Mouse (Mus musculus) limb, embryonic 10.5 days (tissue): ENCODE results near the gene March6. TPM values are rescaled to one million over a fixed set of nuclear protein-coding genes. Genes with fewer than 3 reads are reported as not detected.

ENCODE experiments used
- DNase-seq: peaks from one replicate; pipeline ENCODE4 v3.0.0-alpha.2; 2017; ENCODE audit warnings: low spot score
- H3K27ac ChIP-seq: fragments of 300-500 bp; sonication (generic); 2 replicates; pipeline ENCODE4 v1.5.1; 2016; ENCODE audit warnings: mild to moderate bottlenecking
- H3K27me3 ChIP-seq: fragments of 300-500 bp; sonication (generic); 2 replicates; pipeline ENCODE4 v1.6.1; 2016; ENCODE audit warnings: low read depth, mild to moderate bottlenecking; ENCODE audit not compliant: poor library complexity, severe bottlenecking
- H3K36me3 ChIP-seq: fragments of 300-500 bp; sonication (generic); 2 replicates; pipeline ENCODE4 v1.6.1; 2016; ENCODE audit warnings: mild to moderate bottlenecking, moderate library complexity
- H3K4me1 ChIP-seq: fragments of 300-500 bp; sonication (generic); 2 replicates; pipeline ENCODE4 v1.6.1; 2016
- H3K4me3 ChIP-seq: fragments of 300-500 bp; sonication (generic); 2 replicates; pipeline ENCODE4 v1.5.1; 2016; ENCODE audit warnings: mild to moderate bottlenecking, moderate library complexity
- H3K9me3 ChIP-seq: fragments of 300-500 bp; sonication (generic); replicated peaks from 2 replicates; pipeline ENCODE4 v1.6.1; 2016; ENCODE audit warnings: mild to moderate bottlenecking
- WGBS: fragments of 180-500 bp; shearing (Covaris S2); methylation state at CpG from one replicate; pipeline ENCODE4 v1.1.7; 2016; 5-methylcytosine and 5-hydroxymethylcytosine counted together
- polyA plus RNA-seq: library from polyadenylated mRNA; unstranded; fragments of >200 nt; fragmentation: Nextera tagmentation; extraction: Ambion mirVana; gene quantifications from 2 replicates; pipeline ENCODE4 v1.2.1, GENCODE M21; 2016

The March6 gene
- polyA plus RNA-seq, 1 experiment from 2014 or later, result 36.2 TPM

DNA sequence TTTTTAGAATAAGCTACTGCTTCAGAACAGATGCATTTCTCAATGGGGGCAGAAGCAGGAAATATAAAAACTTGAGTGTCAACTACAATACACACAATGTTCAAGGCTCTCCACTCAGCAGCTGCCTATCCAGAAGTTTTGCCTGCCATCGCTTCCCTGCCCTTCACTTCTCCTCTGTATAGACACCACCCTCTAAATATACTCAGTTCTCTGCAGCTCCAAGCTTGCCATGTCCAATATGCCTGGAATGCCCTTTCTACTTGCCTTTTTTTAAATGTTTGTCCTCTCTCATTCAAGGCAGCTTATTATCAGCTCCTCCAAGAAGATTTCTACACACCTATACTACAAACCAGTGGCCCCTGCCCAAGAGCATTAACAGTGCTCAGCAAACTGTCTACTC lies 54.2 kb downstream of the March6 start:
- Histone ChIP-seq H3K4me1 (no peaks in the 10 kb centered on the region), H3K27me3 (no peaks in the 10 kb centered on the region), H3K36me3 (peaks cover 85% of the 10 kb centered on the region), H3K4me3 (no peak overlapping the region), H3K27ac (no peak overlapping the region), H3K9me3 (no peaks in the 10 kb centered on the region)
- DNase-seq, result no peak
- WGBS, result 100% methylated on average over 1 of the region's 1 CpGs

DNA sequence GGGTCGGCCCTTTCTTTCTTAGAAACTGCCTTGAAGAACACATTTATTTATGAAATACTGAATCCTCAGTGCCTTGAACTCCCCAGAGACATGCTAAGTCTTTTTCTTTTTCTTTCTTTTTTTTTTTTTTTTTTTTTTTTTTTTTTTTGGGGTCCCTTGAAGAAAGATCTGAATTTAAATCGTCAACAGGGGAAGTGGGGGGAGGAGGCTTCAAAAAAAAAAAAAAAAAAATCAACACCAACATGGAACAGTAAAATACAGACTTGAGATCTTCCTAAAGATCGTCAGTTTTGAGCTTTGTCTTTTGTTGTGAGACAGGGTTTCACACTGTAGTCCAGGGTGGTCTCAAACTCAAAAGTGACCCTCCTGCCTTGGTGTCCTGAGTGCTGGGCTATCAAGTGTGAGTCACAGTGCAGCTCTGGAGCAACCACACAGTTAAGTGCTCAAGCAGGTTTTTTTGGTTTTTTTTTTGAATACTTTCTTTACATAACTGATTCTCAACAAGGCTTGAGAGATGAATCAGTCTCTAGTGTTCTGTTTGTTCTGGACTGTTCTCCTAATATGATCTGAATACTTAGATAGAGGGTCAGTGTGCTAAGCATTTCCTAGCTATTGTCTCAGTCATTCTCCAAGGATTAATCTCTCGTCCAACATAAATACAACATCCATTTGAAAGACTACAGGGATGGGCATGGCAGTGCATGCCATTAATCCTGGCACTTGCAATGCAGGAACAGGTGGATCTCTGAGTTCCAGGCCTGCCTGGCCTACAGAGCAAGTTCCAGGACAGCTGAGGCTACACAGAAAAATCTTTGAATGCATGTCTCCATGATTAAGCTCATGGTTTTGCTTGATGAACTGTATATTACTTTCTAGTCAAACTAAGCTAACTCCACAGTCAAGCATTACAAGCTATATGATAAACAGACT lies 57.9 kb downstream of the March6 start:
- Histone ChIP-seq H3K4me3 (no peak overlapping the region), H3K27ac (no peak overlapping the region), H3K36me3 (peaks cover 80% of the 10 kb centered on the region), H3K4me1 (no peaks in the 10 kb centered on the region), H3K9me3 (no peaks in the 10 kb centered on the region), H3K27me3 (no peaks in the 10 kb centered on the region)
- WGBS, result 84% methylated on average over 4 of the region's 4 CpGs
- no peak for DNase-seq

DNA sequence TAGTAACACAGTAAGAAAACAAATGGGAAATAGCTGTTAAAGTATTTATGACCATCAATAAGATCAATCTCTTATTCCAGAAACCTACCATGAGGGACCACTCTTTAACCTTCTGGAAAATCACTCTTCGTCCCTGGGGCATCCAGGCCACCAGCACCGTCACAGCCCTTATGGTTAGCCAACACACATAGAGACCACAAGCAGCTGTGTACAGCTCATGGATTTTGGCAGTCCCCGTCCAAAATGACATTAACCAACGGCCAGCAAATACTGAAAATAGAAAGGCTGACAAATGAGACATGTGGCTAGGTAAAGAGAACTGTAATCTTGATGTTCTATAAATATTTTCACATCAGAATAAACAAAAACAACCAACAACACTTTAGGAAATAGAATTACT lies 59.3 kb downstream of the March6 start:
- no peaks in the 10 kb centered on the region for H3K4me1 ChIP-seq
- no peaks in the 10 kb centered on the region for H3K9me3 ChIP-seq
- peaks cover 80% of the 10 kb centered on the region for H3K36me3 ChIP-seq
- 94% methylated on average over 4 of the region's 4 CpGs for WGBS
- DNase-seq, result no peak
- no peaks in the 10 kb centered on the region for H3K27me3 ChIP-seq
- H3K27ac ChIP-seq, result no peak overlapping the region
- H3K4me3 ChIP-seq, result no peak overlapping the region

DNA sequence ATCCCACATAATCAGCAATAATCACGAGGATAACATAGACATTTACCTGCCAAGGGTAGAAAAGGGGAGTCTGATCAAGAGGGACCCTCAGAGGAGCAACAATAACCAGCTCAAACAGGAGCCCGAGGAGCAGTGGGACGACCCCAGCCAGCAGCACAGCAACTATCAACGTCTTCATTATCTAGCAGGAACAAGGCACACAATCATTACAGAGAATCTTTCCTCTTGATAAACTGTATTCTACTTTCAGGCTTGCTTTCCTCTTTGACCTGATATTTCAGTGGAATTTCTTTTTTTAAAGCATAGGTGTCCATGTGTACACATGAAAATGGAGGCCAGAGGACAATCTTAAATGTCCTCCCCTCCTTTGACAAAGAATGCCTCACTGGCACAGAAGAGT lies 61.4 kb downstream of the March6 start:
- 93% methylated on average over 4 of the region's 4 CpGs for WGBS
- Histone ChIP-seq H3K4me3 (no peak overlapping the region), H3K4me1 (no peaks in the 10 kb centered on the region), H3K27ac (no peak overlapping the region), H3K36me3 (peaks cover 85% of the 10 kb centered on the region), H3K9me3 (no peaks in the 10 kb centered on the region), H3K27me3 (no peaks in the 10 kb centered on the region)
- no peak for DNase-seq

DNA sequence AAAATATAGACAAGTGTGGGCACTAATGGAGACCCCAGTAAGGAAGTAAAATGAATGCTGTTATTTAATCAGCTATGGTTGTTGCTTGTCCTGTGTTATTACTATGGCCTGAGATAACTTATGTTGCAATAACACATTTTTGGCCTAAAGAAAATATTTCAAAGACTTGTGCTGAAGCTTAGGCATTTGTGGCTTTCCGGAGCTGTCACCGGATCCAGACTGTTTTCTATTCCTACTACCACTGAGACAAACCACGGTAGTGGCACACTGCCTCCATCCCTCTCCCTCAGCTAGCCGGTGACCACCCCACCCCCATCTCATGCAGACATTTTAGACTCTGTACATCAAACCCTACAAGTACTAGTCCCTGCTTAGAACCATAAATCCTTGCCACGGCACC lies 62.0 kb downstream of the March6 start:
- H3K27me3 ChIP-seq, result no peaks in the 10 kb centered on the region
- H3K27ac ChIP-seq, result no peak overlapping the region
- DNase-seq, result no peak
- H3K4me3 ChIP-seq, result no peak overlapping the region
- WGBS, result 93% methylated on average over 5 of the region's 5 CpGs
- no peaks in the 10 kb centered on the region for H3K4me1 ChIP-seq
- H3K9me3 ChIP-seq, result no peaks in the 10 kb centered on the region
- peaks cover 87% of the 10 kb centered on the region for H3K36me3 ChIP-seq

DNA sequence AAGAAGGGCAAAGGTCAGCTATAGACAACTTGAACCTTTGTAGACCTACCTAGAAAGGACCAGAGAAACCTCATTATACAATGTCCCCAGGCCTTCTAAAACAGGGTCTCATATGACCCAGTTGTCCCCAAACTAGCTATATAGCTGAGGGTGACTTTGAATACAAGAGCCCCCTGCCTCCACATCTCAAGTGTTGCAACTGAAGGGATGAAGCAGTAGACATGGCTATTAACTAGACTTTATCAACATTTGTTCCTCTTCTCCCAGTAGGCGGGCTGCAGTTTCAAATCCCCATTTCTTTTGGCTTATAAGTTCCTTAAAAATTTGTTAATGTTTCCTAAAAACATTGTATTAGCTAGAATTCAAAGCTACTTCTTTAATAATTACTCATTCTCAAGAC lies 64.1 kb downstream of the March6 start:
- Histone ChIP-seq H3K27ac (no peak overlapping the region), H3K9me3 (no peaks in the 10 kb centered on the region), H3K4me1 (no peaks in the 10 kb centered on the region), H3K27me3 (no peaks in the 10 kb centered on the region), H3K36me3 (peaks cover 95% of the 10 kb centered on the region), H3K4me3 (no peak overlapping the region)
- no peak for DNase-seq
- 93% methylated on average over 1 of the region's 1 CpGs for WGBS

DNA sequence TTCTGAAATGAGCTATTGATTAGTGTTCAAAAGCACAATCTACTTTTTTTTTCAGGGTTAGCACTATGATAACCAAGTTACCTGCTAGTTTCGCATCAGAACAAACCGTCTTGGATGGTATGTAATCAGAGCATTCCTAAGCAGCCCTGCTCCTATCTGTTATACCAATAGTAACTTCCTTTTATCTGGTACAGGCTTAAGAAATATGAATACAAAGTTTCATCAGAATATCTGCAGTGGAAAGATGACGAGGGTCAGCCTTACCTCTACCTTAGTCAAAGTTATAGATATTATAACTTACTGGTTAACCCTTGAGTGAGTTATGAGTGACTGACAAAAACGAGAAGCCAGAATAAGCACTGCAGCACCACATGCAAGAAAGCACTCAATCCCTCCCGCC lies 64.6 kb downstream of the March6 start:
- Histone ChIP-seq H3K36me3 (peaks cover 95% of the 10 kb centered on the region), H3K27ac (no peak overlapping the region), H3K9me3 (no peaks in the 10 kb centered on the region), H3K4me1 (no peaks in the 10 kb centered on the region), H3K4me3 (no peak overlapping the region), H3K27me3 (no peaks in the 10 kb centered on the region)
- no peak for DNase-seq
- WGBS, result 94% methylated on average over 5 of the region's 5 CpGs

DNA sequence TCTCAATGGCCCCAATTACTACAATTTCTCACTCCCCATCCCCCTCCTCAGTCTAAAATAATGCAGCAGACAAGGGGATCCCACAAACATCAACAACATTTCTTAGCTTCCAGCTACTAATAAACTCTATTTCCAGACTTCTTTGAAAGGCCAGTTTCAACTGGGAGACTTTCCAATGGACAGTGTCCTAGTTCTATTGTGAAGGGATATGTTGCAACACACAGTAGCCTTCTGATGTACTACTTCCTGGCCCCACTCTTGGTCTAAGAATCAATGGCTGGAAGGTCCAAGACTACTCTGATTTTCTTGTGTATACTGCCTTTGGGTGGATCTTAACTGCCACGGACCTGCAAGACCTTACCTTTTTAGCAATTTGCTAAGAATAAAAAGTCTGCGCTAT lies 65.0 kb downstream of the March6 start:
- no peak for DNase-seq
- Histone ChIP-seq H3K4me3 (no peak overlapping the region), H3K36me3 (peaks cover 96% of the 10 kb centered on the region), H3K9me3 (no peaks in the 10 kb centered on the region), H3K27ac (no peak overlapping the region), H3K4me1 (no peaks in the 10 kb centered on the region), H3K27me3 (no peaks in the 10 kb centered on the region)
- WGBS, result 97% methylated on average over 2 of the region's 2 CpGs

DNA sequence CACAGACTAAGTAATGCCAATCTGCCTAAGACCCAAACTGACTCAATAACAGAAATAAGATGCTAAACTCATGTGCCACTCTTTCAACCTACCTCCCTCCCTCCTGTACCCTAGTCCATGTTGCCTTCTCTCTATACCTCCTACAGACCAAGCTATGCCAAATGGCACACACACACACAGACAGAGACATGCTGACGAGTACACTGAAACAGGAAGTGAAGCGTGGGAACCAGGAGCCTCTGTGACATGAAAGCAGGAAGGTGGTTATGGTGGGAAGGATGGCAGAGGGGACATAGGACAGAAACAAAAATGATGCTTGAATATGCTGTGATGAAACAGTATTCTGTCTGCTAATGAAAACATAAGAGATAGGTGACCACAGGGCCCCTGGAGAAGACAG lies 70.3 kb downstream of the March6 start:
- no peaks in the 10 kb centered on the region for H3K27me3 ChIP-seq
- no peak overlapping the region for H3K4me3 ChIP-seq
- no peaks in the 10 kb centered on the region for H3K4me1 ChIP-seq
- no peaks in the 10 kb centered on the region for H3K9me3 ChIP-seq
- DNase-seq, result no peak
- H3K36me3 ChIP-seq, result peaks cover 90% of the 10 kb centered on the region
- 88% methylated on average over 2 of the region's 2 CpGs for WGBS
- no peak overlapping the region for H3K27ac ChIP-seq

DNA sequence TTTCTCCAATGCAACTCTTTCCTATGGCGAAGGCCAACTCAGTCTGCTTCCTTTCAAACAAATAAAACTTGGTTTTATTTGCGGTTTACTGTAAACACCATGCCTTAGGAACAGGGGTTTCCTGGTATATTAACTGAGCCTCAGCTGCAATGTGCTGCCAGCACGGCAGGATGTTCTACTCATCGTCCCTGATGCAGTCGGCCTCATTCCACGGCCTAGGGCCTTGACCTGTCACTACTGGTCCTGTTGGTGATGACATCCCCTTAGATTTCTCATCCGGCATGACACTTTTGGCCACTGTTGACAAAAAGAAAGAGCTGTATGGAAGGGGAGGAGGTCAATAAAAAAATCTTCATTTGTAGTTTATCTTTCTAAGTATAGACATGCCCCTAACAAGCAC lies 72.8 kb downstream of the March6 start:
- Histone ChIP-seq H3K27me3 (no peaks in the 10 kb centered on the region), H3K9me3 (no peaks in the 10 kb centered on the region), H3K4me1 (peaks cover 4% of the 10 kb centered on the region; the same call in 1 of the 2 replicates), H3K36me3 (peaks cover 65% of the 10 kb centered on the region), H3K4me3 (no peak overlapping the region), H3K27ac (no peak overlapping the region)
- WGBS, result 93% methylated on average over 7 of the region's 7 CpGs
- DNase-seq, result no peak

DNA sequence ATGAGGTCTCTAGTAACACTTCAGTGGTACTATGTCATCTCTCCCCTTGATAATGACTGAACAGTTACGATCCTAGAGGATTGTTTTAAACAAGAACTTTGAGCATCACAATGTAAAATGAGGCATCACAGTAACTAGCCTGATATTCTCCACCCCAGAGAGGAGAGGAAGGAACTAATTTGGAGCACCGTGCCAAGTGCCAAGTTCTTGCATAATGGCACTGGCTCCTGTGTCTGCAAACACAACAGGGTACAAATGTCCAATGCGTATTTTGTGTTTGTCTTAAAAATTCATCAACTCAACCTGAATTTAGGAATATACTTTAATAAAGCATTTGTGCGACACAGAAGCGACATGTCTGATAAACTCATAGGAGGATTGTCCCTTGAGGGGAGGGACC lies 74.5 kb downstream of the March6 start:
- peaks cover 48% of the 10 kb centered on the region for H3K36me3 ChIP-seq
- no peaks in the 10 kb centered on the region for H3K27me3 ChIP-seq
- no peaks in the 10 kb centered on the region for H3K9me3 ChIP-seq
- WGBS, result 91% methylated on average over 5 of the region's 5 CpGs
- no peak for DNase-seq
- H3K4me3 ChIP-seq, result no peak overlapping the region
- no peak overlapping the region for H3K27ac ChIP-seq
- peaks cover 21% of the 10 kb centered on the region for H3K4me1 ChIP-seq

DNA sequence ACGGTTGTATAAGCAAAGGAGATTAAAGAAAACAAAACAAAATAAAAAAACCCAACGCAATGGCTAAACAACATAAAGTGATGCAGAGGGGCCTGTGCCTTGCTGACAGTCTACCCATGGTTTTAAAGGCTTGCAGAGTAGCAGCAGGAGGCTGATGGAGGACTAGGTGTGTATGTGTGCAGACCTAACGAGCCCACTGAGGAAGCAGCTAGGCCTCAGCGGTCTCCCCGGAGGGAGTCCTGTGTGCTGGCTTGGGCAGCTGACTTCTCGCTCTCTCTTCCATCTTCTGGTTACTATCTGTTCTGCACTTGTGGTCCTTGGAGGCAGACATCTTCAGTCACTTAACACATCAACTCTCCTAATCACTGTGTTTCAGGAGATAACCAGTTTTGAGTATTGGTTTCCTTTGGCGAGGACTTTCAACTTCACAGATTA lies 76.0 kb downstream of the March6 start:
- H3K9me3 ChIP-seq, result no peaks in the 10 kb centered on the region
- no peaks in the 10 kb centered on the region for H3K27me3 ChIP-seq
- 82% methylated on average over 7 of the region's 7 CpGs for WGBS
- H3K36me3 ChIP-seq, result peaks cover 33% of the 10 kb centered on the region
- DNase-seq, result no peak
- H3K4me1 ChIP-seq, result peaks cover 28% of the 10 kb centered on the region
- no peak overlapping the region for H3K4me3 ChIP-seq
- H3K27ac ChIP-seq, result no peak overlapping the region

DNA sequence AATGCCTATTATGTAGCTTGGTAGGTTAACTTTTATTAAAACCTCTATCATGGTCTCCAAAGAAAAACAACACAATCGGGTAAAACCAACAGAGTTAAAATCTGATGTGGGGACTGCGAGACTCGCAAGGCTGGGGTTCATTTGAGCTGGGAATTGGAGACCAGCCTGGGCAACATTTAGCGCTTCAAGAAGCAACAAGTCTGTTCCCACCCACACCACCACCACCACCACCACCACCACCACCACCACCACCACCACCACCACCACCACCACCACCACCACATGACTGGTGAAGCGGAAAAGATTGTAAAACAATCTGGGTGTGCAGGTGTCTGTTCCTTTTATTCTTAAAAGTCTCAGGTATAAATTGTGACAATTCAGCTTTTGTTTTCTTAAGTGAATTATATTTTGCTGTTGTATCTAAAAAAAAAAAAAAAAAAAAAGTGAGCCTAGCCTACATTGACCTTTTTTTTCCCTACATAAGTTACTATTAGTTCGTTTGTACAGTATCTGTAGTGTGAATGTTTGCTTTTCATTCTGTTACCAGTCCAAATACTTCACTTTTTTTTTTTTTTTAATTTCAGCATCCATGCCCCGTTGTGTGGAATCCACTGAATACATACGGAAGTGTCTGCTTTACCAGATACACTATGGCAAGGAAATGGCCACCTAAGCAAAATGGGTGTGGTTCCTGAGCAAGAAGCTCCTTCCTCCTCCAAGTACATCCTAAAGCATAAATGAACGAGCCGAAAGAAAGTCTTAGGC lies 76.6 kb downstream of the March6 start:
- H3K4me1 ChIP-seq, result peaks cover 33% of the 10 kb centered on the region
- H3K9me3 ChIP-seq, result no peaks in the 10 kb centered on the region
- H3K27ac ChIP-seq, result peak overlapping the region; percentile 92

More for the DNA sequence above, 76.6 kb downstream of the March6 start:
- Histone ChIP-seq H3K27me3 (no peaks in the 10 kb centered on the region), H3K36me3 (peaks cover 27% of the 10 kb centered on the region), H3K4me3 (peak overlapping the region; percentile 70)
- WGBS, result 55% methylated on average over 10 of the region's 10 CpGs
- DNase-seq, result no peak
